Mouse (Mus musculus) ES-E14 (cell line): ENCODE data around the gene Tmem274.
"Not testable (repeated sequence)": the region's sequence is repeated elsewhere in the genome, so short reads cannot be mapped to it uniquely, and the experiment has no call there.

Experiments used
- CHD2 ChIP-seq: IDR thresholded peaks from 2 replicates; pipeline ENCODE4 v1.6.1; 2014; ENCODE audit warnings: mild to moderate bottlenecking, low read depth, low read length, inconsistent platforms
- HCFC1 ChIP-seq: IDR thresholded peaks from 2 replicates; pipeline ENCODE4 v1.6.1; 2012; ENCODE audit warnings: low read length, inconsistent platforms, borderline replicate concordance; ENCODE audit not compliant: insufficient read depth
- MAFK ChIP-seq: IDR thresholded peaks from 2 replicates; pipeline ENCODE4 v1.6.1; 2014; ENCODE audit warnings: mild to moderate bottlenecking, low read depth, low read length, inconsistent platforms; ENCODE audit not compliant: insufficient read depth
- ZC3H11A ChIP-seq: IDR thresholded peaks from 2 replicates; pipeline ENCODE4 v1.6.1; 2012; ENCODE audit warnings: low read depth, mild to moderate bottlenecking, inconsistent platforms, low read length, borderline replicate concordance
- ZNF384 ChIP-seq: IDR thresholded peaks from 2 replicates; pipeline ENCODE4 v1.6.1; 2012; ENCODE audit warnings: low read depth, low read length, inconsistent platforms

DNA sequence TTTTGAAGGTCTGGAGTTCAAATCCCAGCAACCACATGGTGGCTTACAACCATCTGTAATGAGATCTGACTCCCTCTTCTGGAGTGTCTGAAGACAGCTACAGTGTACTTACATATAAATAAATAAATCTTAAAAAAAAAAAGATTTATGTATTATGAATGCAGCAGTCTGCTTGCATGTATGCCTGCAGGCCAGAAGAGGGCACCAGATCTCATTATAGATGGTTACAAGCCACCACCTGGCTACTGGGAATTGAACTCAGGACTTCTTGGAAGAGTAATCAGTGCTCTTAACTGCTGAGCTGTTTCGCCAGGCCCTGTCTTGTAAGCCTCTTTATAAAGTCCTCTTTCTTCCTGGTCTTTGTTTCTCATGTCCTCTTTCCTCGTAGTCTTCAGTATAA is 16.7 kb upstream of the Tmem274 start:
- not testable (repeated sequence) for TF ChIP-seq ZC3H11A, CHD2, ZNF384, HCFC1, MAFK
